Comparison of ENCODE assay signal across 9 mouse cellular contexts in genomic region chr14:48421476-48421875, GRCm38 (mm10). TPM values are rescaled to one million over a fixed set of nuclear protein-coding genes. Genes with fewer than 3 reads are reported as not detected.
DNase-seq lines count a peak whose midpoint lies in the region; ATAC-seq and TF ChIP-seq lines count a peak whose summit lies in the region.
"Had no signal": no experiment of that assay in that cellular context is flagged by ENCODE, and none has a peak within 500 bp of the region (broad histone marks: within the 10 kb centered on the region; RNA-seq: fewer than 3 reads in every experiment).

No protein-coding gene starts in this region.

- H3K4me1 ChIP-seq in limb, embryonic 12.5 days (replicated peaks): 0 out of 2 replicates have a peak, but pooled peaks cover 3% of the 10 kb centered on the region
- 0 out of 2 replicates have a peak, but pooled peaks cover 6% of the 10 kb centered on the region for H3K4me1 ChIP-seq in limb, embryonic 10.5 days
- H3K4me1 ChIP-seq in hindbrain, postnatal 0 days (ENCODE audit: insufficient read depth, low read length): 0 out of 2 replicates have a peak, but pooled peaks cover 3% of the 10 kb centered on the region
- H3K4me1 ChIP-seq in neural tube, embryonic 13.5 days (replicated peaks): peaks cover 8% of the 10 kb centered on the region

- H3K27ac ChIP-seq in limb, embryonic 12.5 days: no peak overlapping the region
- no peak overlapping the region for H3K27ac ChIP-seq in limb, embryonic 10.5 days
- no peak overlapping the region for H3K27ac ChIP-seq in hindbrain, postnatal 0 days
- no peak overlapping the region for H3K27ac ChIP-seq in neural tube, embryonic 13.5 days (replicated peaks)

- no peak overlapping the region for H3K4me3 ChIP-seq in limb, embryonic 12.5 days (replicated peaks)
- H3K4me3 ChIP-seq in limb, embryonic 10.5 days: no peak overlapping the region
- no peak overlapping the region for H3K4me3 ChIP-seq in hindbrain, postnatal 0 days (ENCODE audit: low read length)
- no peak overlapping the region for H3K4me3 ChIP-seq in neural tube, embryonic 13.5 days
- H3K4me3 ChIP-seq: myocyte had no signal

- TF ChIP-seq CTCF in hindbrain, postnatal 0 days (IDR thresholded peaks at IDR 0.05; ENCODE audit: low read depth): no peak

- peak overlapping the region; percentile 37; the same call in 1 of the 2 replicates for H3K4me2 ChIP-seq in limb, embryonic 12.5 days
- H3K4me2 ChIP-seq in hindbrain, postnatal 0 days (ENCODE audit: low read depth, low read length): peak overlapping the region; percentile 34; the same call in 1 of the 2 replicates
- peak overlapping the region; percentile 24; the same call in 1 of the 2 replicates for H3K4me2 ChIP-seq in neural tube, embryonic 13.5 days

- H3K9ac ChIP-seq in limb, embryonic 12.5 days (replicated peaks): no peak overlapping the region
- no peak overlapping the region for H3K9ac ChIP-seq in hindbrain, postnatal 0 days (replicated peaks; ENCODE audit: low read length)
- no peak overlapping the region for H3K9ac ChIP-seq in neural tube, embryonic 13.5 days

- H3K27me3 ChIP-seq in limb, embryonic 12.5 days: peaks cover 4% of the 10 kb centered on the region; the same call in 1 of the 2 replicates
- peaks cover 7% of the 10 kb centered on the region; the same call in 1 of the 2 replicates for H3K27me3 ChIP-seq in limb, embryonic 10.5 days (ENCODE audit: low read depth, poor library complexity, severe bottlenecking)
- H3K27me3 ChIP-seq in hindbrain, postnatal 0 days (ENCODE audit: insufficient read depth, low read length): no peaks in the 10 kb centered on the region
- no peaks in the 10 kb centered on the region; the same call in 1 of the 2 replicates for H3K27me3 ChIP-seq in neural tube, embryonic 13.5 days

- DNase-seq in adrenal gland, postnatal 14 days: peak; percentile 21
- no peak for DNase-seq in adrenal gland, postnatal 4 days (ENCODE audit: low spot score in 2 of 2)
- DNase-seq in limb, embryonic 10.5 days (ENCODE audit: low spot score): no peak
- no peak for DNase-seq in hindbrain, postnatal 0 days (ENCODE audit: low spot score)
- DNase-seq in embryo, embryonic 10 days (ENCODE audit: low spot score): no peak
- no peak for DNase-seq in adrenal gland, postnatal 10 days

- WGBS in limb, embryonic 12.5 days: 17% methylated on average over 6 of the region's 6 CpGs
- 21% methylated on average over 6 of the region's 6 CpGs for WGBS in limb, embryonic 10.5 days
- 22% methylated on average over 6 of the region's 6 CpGs for WGBS in hindbrain, postnatal 0 days
- WGBS in neural tube, embryonic 13.5 days: 21% methylated on average over 6 of the region's 6 CpGs

- ATAC-seq in limb, embryonic 12.5 days (ENCODE audit: insufficient number of reproducible peaks, insufficient read depth, low FRiP score, low TSS enrichment, low read depth): no peak
- no peak for ATAC-seq in hindbrain, postnatal 0 days
- ATAC-seq in neural tube, embryonic 13.5 days (ENCODE audit: low read depth): no peak

- no peaks in the 10 kb centered on the region for H3K9me3 ChIP-seq in limb, embryonic 12.5 days
- H3K9me3 ChIP-seq in limb, embryonic 10.5 days (replicated peaks): no peaks in the 10 kb centered on the region
- H3K9me3 ChIP-seq in hindbrain, postnatal 0 days (ENCODE audit: low read length): no peaks in the 10 kb centered on the region
- no peaks in the 10 kb centered on the region for H3K9me3 ChIP-seq in neural tube, embryonic 13.5 days

- H3K36me3 ChIP-seq in limb, embryonic 12.5 days: no peaks in the 10 kb centered on the region
- H3K36me3 ChIP-seq in limb, embryonic 10.5 days: no peaks in the 10 kb centered on the region
- H3K36me3 ChIP-seq in hindbrain, postnatal 0 days (ENCODE audit: insufficient read depth, low read length): no peaks in the 10 kb centered on the region
- H3K36me3 ChIP-seq in neural tube, embryonic 13.5 days: no peaks in the 10 kb centered on the region

RNA-seq across cellular contexts. Expression of gene Tmem260, which starts 24.4 kb away (rescaled TPM):
- total RNA-seq in adrenal gland, postnatal 14 days (2021): 25.6 and 27.0 TPM in 2 replicates
- 10 to 100 TPM; 28.7 to 31.0 TPM for total RNA-seq in adrenal gland, postnatal 4 days (2021)
- polyA plus RNA-seq in limb, embryonic 12.5 days (2016; fragmentation: Nextera tagmentation; extraction: Ambion mirVana): 30.5 and 32.8 TPM in 2 replicates
- polyA plus RNA-seq in limb, embryonic 10.5 days (2016; fragmentation: Nextera tagmentation; extraction: Ambion mirVana): 14.9 and 20.9 TPM in 2 replicates
- 13.1 and 16.6 TPM in 2 replicates for total RNA-seq in hindbrain, postnatal 0 days (2014; rRNA removed)
- polyA plus RNA-seq in hindbrain, postnatal 0 days (2015; fragmentation: Nextera tagmentation; extraction: Ambion mirVana): 11.0 and 11.4 TPM in 2 replicates
- 17.9 and 20.1 TPM in 2 replicates for polyA plus RNA-seq in neural tube, embryonic 13.5 days (2015; fragmentation: Nextera tagmentation; extraction: Ambion mirVana)
- total RNA-seq in adrenal gland, postnatal 10 days (2021): 10 to 100 TPM; 22.6 to 29.4 TPM
